Mouse (Mus musculus): Measurements from ENCODE around the gene Daam1.

The Daam1 gene

GRCm38 (mm10) chr12:71998653-71999052, 167.8 kb downstream of the Daam1 start:
- no peak for DNase-seq (ENCODE audit: low spot score)

- no peak for DNase-seq (ENCODE audit: low spot score)
These were observed 168.8 kb downstream of the Daam1 start for GRCm38 (mm10) chr12:71999671-72000070.

GRCm38 (mm10) chr12:72001811-72002210, 170.9 kb downstream of the Daam1 start:
- DNase-seq (ENCODE audit: low spot score): no peak

- DNase-seq (ENCODE audit: low spot score): no peak
These were observed 174.4 kb downstream of the Daam1 start for GRCm38 (mm10) chr12:72005307-72005706.

GRCm38 (mm10) chr12:72007656-72008055, 176.8 kb downstream of the Daam1 start:
- DNase-seq (ENCODE audit: low spot score): no peak

- DNase-seq (ENCODE audit: low spot score): no peak
These were observed 178.4 kb downstream of the Daam1 start for GRCm38 (mm10) chr12:72009051-72009902.

- DNase-seq (ENCODE audit: low spot score): no peak
These were observed 180.5 kb downstream of the Daam1 start for GRCm38 (mm10) chr12:72011404-72011803.

GRCm38 (mm10) chr12:72012126-72012525, 181.2 kb downstream of the Daam1 start:
- no peak for DNase-seq (ENCODE audit: low spot score)

- DNase-seq (ENCODE audit: low spot score): no peak
These were observed 183.0 kb downstream of the Daam1 start for GRCm38 (mm10) chr12:72013711-72014354.

- DNase-seq (ENCODE audit: low spot score): no peak
These were observed 183.5 kb downstream of the Daam1 start for GRCm38 (mm10) chr12:72014355-72014776.

- no peak for DNase-seq (ENCODE audit: low spot score)
These were observed 184.4 kb downstream of the Daam1 start for GRCm38 (mm10) chr12:72015296-72015695.

GRCm38 (mm10) chr12:72020285-72020684, 189.4 kb downstream of the Daam1 start:
- DNase-seq (ENCODE audit: low spot score): no peak

GRCm38 (mm10) chr12:72021543-72021942, 190.7 kb downstream of the Daam1 start:
- DNase-seq (ENCODE audit: low spot score): no peak

GRCm38 (mm10) chr12:72022790-72023189, 191.9 kb downstream of the Daam1 start:
- no peak for DNase-seq (ENCODE audit: low spot score)

GRCm38 (mm10) chr12:72023572-72023971, 192.7 kb downstream of the Daam1 start:
- DNase-seq (ENCODE audit: low spot score): no peak

GRCm38 (mm10) chr12:72025275-72025795, 194.5 kb downstream of the Daam1 start:
- DNase-seq (ENCODE audit: low spot score): no peak

- DNase-seq (ENCODE audit: low spot score): no peak
These were observed 200.3 kb downstream of the Daam1 start for GRCm38 (mm10) chr12:72031171-72031570.

- no peak for DNase-seq (ENCODE audit: low spot score)
These were observed 200.9 kb downstream of the Daam1 start for GRCm38 (mm10) chr12:72031794-72032193.

GRCm38 (mm10) chr12:72036097-72036661, 205.3 kb downstream of the Daam1 start:
- no peak for DNase-seq (ENCODE audit: low spot score)

GRCm38 (mm10) chr12:72037049-72037448, 206.2 kb downstream of the Daam1 start:
- DNase-seq (ENCODE audit: low spot score): no peak

GRCm38 (mm10) chr12:72038866-72039265, 208.0 kb downstream of the Daam1 start:
- DNase-seq (ENCODE audit: low spot score): no peak

GRCm38 (mm10) chr12:72039501-72039900, 208.6 kb downstream of the Daam1 start:
- no peak for DNase-seq (ENCODE audit: low spot score)

GRCm38 (mm10) chr12:72041238-72041637, 210.4 kb downstream of the Daam1 start:
- DNase-seq (ENCODE audit: low spot score): no peak

Measured in testis, postnatal 10 days (tissue).